Mouse (Mus musculus) embryonic facial prominence, embryonic 10.5 days (tissue): ENCODE results near the gene Zbtb37. TPM values are rescaled to one million over a fixed set of nuclear protein-coding genes. Genes with fewer than 3 reads are reported as not detected.
"Not testable (repeated sequence)": the region's sequence is repeated elsewhere in the genome, so short reads cannot be mapped to it uniquely, and the experiment has no call there.

ENCODE experiments used
- DNase-seq: peaks from one replicate; pipeline ENCODE4 v3.0.0-alpha.2; 2017; ENCODE audit warnings: low spot score
- H3K27ac ChIP-seq: fragments of 300-500 bp; sonication (generic); replicated peaks from 2 replicates; pipeline ENCODE4 v1.5.1; 2016; ENCODE audit warnings: mild to moderate bottlenecking
- H3K27me3 ChIP-seq: fragments of 300-500 bp; sonication (generic); replicated peaks from 2 replicates; pipeline ENCODE4 v1.6.1; 2016; ENCODE audit warnings: low read depth, mild to moderate bottlenecking; ENCODE audit not compliant: poor library complexity, severe bottlenecking
- H3K36me3 ChIP-seq: fragments of 300-500 bp; sonication (generic); replicated peaks from 2 replicates; pipeline ENCODE4 v1.6.1; 2016; ENCODE audit warnings: mild to moderate bottlenecking, moderate library complexity
- H3K4me1 ChIP-seq: fragments of 300-500 bp; sonication (generic); 2 replicates; pipeline ENCODE4 v1.6.1; 2016
- H3K4me3 ChIP-seq: fragments of 300-500 bp; sonication (generic); 2 replicates; pipeline ENCODE4 v1.5.1; 2016; ENCODE audit warnings: mild to moderate bottlenecking, moderate library complexity
- H3K9me3 ChIP-seq: fragments of 300-500 bp; sonication (generic); 2 replicates; pipeline ENCODE4 v1.6.1; 2016; ENCODE audit warnings: mild to moderate bottlenecking
- WGBS: fragments of 180-500 bp; shearing (Covaris S2); methylation state at CpG from one replicate; pipeline ENCODE4 v1.1.7; 2016; 5-methylcytosine and 5-hydroxymethylcytosine counted together
- polyA plus RNA-seq: library from polyadenylated mRNA; unstranded; fragments of >200 nt; fragmentation: Nextera tagmentation; extraction: Ambion mirVana; gene quantifications from 2 replicates; pipeline ENCODE4 v1.2.1, GENCODE M21; 2016

Zbtb37 gene
- polyA plus RNA-seq, 1 experiment from 2014 or later: 5.7 TPM

DNA sequence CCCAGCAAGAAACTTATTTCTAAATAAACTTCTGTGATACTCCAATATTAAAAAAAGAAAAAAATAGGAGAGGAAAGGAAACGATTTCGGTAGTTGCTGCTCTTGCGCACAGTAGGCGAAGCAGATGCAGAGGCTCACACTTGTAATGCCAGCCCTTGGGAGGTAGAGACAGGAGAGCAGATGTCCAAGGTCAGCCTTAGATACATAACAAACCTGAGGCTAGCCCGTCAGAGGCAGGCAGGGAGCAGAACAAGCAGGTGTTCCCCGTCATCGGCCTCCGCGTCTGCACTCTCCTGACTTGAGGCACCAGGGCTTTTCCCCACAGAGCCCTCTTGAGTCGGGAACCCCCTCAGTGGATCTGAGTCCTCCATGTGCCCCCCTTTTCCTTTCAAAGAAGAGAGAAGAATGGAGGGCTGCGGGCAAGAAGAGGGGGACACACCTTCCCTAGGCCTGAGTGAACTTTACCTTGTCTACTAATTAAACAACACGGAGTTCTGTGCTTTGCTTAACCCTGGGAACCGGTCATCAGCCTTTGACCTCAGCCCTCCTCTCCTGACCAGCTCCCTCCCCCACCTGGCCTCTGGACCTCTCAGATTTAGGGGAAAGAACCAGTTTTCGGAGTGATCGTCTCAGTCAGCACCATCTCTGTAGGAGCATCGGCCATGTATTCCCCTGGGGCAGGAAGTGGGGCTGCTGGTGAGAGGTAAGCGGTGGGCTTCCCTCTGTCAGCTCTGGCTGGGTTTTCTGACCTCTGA, 47.6 kb downstream of the Zbtb37 start:
- Histone ChIP-seq H3K27me3 (no peaks in the 10 kb centered on the region), H3K27ac (no peak overlapping the region), H3K4me1 (peaks cover 8% of the 10 kb centered on the region), H3K4me3 (no peak overlapping the region), H3K36me3 (no peaks in the 10 kb centered on the region), H3K9me3 (no peaks in the 10 kb centered on the region)
- 81% methylated on average over 17 of the region's 17 CpGs for WGBS
- no peak for DNase-seq

GRCm38 (mm10) chr1:160985477-160985876, 49.2 kb downstream of the Zbtb37 start:
- WGBS: 83% methylated on average over 6 of the region's 6 CpGs
- DNase-seq: no peak
- Histone ChIP-seq H3K9me3 (no peaks in the 10 kb centered on the region), H3K4me1 (peaks cover 8% of the 10 kb centered on the region), H3K36me3 (no peaks in the 10 kb centered on the region), H3K4me3 (no peak overlapping the region), H3K27me3 (no peaks in the 10 kb centered on the region), H3K27ac (no peak overlapping the region)

GRCm38 (mm10) chr1:160984731-160985130, 49.9 kb downstream of the Zbtb37 start:
- H3K36me3 ChIP-seq, H3K27me3 ChIP-seq, H3K9me3 ChIP-seq, H3K4me3 ChIP-seq, H3K4me1 ChIP-seq, H3K27ac ChIP-seq, DNase-seq: not testable (repeated sequence)
- WGBS: 59% methylated on average over 1 of the region's 1 CpGs

DNA sequence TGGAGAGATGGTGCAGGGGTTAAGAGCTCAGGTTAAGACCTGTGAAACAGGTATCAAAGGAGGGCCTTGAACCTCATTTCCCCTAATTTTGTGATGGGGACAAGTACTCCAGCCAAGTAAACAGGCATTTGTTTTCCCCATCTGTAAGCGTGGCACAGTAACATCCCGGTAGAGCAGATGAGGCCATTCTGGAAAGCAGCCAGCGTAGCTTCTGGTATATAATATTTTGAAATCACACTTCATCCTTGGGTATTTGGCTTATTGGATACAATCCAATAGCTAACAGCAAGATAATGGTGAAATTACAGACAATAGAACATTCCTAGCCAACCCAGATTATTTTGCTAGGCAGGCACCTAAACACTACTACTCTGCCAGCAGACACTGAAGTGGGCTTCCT, 51.8 kb downstream of the Zbtb37 start:
- no peaks in the 10 kb centered on the region for H3K27me3 ChIP-seq
- no peak overlapping the region for H3K4me3 ChIP-seq
- no peak for DNase-seq
- no peak overlapping the region for H3K27ac ChIP-seq
- 92% methylated on average over 3 of the region's 3 CpGs for WGBS
- H3K36me3 ChIP-seq: no peaks in the 10 kb centered on the region
- peaks cover 8% of the 10 kb centered on the region for H3K4me1 ChIP-seq
- no peaks in the 10 kb centered on the region for H3K9me3 ChIP-seq

- peaks cover 8% of the 10 kb centered on the region; the same call in 1 of the 2 replicates for H3K4me1 ChIP-seq
- H3K4me3 ChIP-seq: no peak overlapping the region
- no peak for DNase-seq
- H3K9me3 ChIP-seq: no peaks in the 10 kb centered on the region
- no peaks in the 10 kb centered on the region for H3K27me3 ChIP-seq
- no peak overlapping the region for H3K27ac ChIP-seq
- WGBS: 96% methylated on average over 4 of the region's 4 CpGs
- 0 out of 2 replicates have a peak, but pooled peaks cover 3% of the 10 kb centered on the region for H3K36me3 ChIP-seq
Observed at GRCm38 (mm10) chr1:160981337-160981736, 53.3 kb downstream of the Zbtb37 start.

DNA sequence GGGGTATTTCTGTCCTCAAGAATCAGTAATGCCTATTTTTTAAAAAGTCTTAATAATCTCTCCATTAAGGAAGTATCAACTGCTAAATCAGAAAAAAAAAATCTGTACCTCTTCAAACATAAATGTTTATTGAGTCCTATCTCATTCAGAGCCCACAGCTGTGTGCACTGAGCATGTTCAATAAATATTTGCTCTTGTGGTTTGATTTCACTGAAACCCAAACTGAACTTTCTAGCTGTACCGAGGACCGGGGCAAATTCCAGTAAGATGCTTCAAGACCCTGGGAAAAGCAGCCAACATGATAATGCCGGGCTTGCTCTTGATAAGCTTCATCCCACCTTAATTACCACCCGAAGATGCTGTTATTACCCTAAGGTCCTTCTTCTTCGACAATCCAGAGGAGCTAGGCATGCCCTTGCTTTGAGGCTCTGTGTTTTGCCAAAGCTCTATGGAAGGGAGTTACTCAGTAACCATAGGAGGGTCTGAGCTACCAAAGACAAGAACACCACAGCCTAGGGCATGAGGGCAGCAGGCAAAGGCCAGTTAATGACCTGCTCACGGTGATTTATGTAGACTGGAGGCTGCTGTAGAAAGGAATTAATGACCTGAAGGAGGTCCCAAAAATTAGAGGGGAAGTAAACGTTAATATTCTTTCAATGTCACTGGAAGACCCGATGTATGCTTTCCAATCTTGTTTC, 54.0 kb downstream of the Zbtb37 start:
- no peak overlapping the region for H3K27ac ChIP-seq
- WGBS: 87% methylated on average over 8 of the region's 8 CpGs
- H3K4me1 ChIP-seq: peaks cover 8% of the 10 kb centered on the region; the same call in 1 of the 2 replicates
- H3K4me3 ChIP-seq: no peak overlapping the region
- 0 out of 2 replicates have a peak, but pooled peaks cover 5% of the 10 kb centered on the region for H3K36me3 ChIP-seq
- no peaks in the 10 kb centered on the region for H3K9me3 ChIP-seq
- DNase-seq: no peak
- no peaks in the 10 kb centered on the region for H3K27me3 ChIP-seq

DNA sequence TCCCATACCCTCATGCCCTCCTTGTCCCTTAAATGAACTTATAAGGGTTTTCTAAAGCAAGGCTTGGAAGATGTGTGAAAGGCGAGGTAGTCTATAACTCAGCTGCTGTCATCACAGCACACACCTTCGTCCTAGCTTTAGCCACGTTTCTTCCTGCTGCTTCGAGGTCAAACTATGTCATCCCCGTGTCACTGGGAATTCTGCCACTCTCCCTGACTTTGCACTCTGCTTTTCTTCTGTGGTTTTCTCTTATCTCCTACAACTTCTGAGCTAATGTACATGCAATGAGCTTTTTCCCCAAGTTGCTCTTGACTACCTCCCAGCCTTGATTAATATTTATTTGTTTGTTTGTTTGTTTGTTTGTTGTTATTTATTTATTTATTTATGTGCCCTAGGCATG, 54.6 kb downstream of the Zbtb37 start:
- WGBS: 89% methylated on average over 5 of the region's 5 CpGs
- peaks cover 3% of the 10 kb centered on the region; the same call in 1 of the 2 replicates for H3K4me1 ChIP-seq

GRCm38 (mm10) chr1:160978071-160978735, 56.4 kb downstream of the Zbtb37 start, which contains the start of gene Serpinc1:
Gene Serpinc1, plus strand, starts transcription at chr1:160978585.
- Histone ChIP-seq H3K27me3 (no peaks in the 10 kb centered on the region), H3K27ac (no peak within 1 kb of the TSS), H3K9me3 (no peaks in the 10 kb centered on the region), H3K4me1 (no peaks in the 10 kb centered on the region), H3K36me3 (peaks cover 9% of the 10 kb centered on the region; the same call in 1 of the 2 replicates), H3K4me3 (no peak within 1 kb of the TSS)
- WGBS: 91% methylated on average over 4 of the region's 4 CpGs
- DNase-seq: no peak

More for the DNA sequence above, 54.6 kb downstream of the Zbtb37 start:
- H3K9me3 ChIP-seq: no peaks in the 10 kb centered on the region
- H3K36me3 ChIP-seq: peaks cover 9% of the 10 kb centered on the region; the same call in 1 of the 2 replicates
- no peak for DNase-seq
- H3K27me3 ChIP-seq: no peaks in the 10 kb centered on the region
- H3K27ac ChIP-seq: no peak overlapping the region
- H3K4me3 ChIP-seq: no peak overlapping the region

- Histone ChIP-seq H3K4me3 (no peak overlapping the region), H3K27ac (no peak overlapping the region), H3K9me3 (no peaks in the 10 kb centered on the region), H3K36me3 (peaks cover 81% of the 10 kb centered on the region), H3K4me1 (no peaks in the 10 kb centered on the region), H3K27me3 (no peaks in the 10 kb centered on the region)
- WGBS: 84% methylated on average over 5 of the region's 5 CpGs
- DNase-seq: no peak
Observed at GRCm38 (mm10) chr1:160968643-160969042, 66.0 kb downstream of the Zbtb37 start.

- no peaks in the 10 kb centered on the region for H3K27me3 ChIP-seq
- no peak overlapping the region for H3K27ac ChIP-seq
- WGBS: 94% methylated on average over 1 of the region's 1 CpGs
- no peaks in the 10 kb centered on the region for H3K4me1 ChIP-seq
- no peak for DNase-seq
- H3K36me3 ChIP-seq: peaks cover 94% of the 10 kb centered on the region
- no peak overlapping the region for H3K4me3 ChIP-seq
- H3K9me3 ChIP-seq: no peaks in the 10 kb centered on the region
Observed at GRCm38 (mm10) chr1:160967268-160967667, 67.4 kb downstream of the Zbtb37 start.

DNA sequence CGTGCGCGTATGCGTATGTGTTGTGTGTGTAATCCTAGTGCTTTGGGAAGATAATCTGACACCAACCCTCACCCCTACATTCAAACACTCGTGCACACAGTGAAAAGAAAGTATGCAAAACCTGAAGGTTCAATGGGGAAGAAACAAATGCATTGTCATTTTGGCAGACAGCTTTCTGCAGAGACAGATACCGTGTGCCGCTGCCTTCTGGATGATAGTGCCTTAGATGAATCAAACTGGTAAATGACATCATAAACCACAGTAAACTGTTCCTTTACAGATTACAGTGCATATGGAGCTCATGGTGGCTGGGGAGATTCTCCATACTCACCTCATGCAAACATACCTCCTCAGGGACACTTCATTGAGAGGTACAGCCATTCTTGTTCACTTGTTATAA, 71.5 kb downstream of the Zbtb37 start:
- peaks cover 97% of the 10 kb centered on the region for H3K36me3 ChIP-seq
- H3K4me3 ChIP-seq: no peak overlapping the region
- no peak for DNase-seq
- no peak overlapping the region for H3K27ac ChIP-seq
- H3K4me1 ChIP-seq: no peaks in the 10 kb centered on the region
- H3K27me3 ChIP-seq: no peaks in the 10 kb centered on the region
- no peaks in the 10 kb centered on the region for H3K9me3 ChIP-seq
- 92% methylated on average over 7 of the region's 7 CpGs for WGBS
